Mouse (Mus musculus): Measurements from ENCODE around the gene Pfdn4.
"Not testable (repeated sequence)": the region's sequence is repeated elsewhere in the genome, so short reads cannot be mapped to it uniquely, and the experiment has no call there.

Gene Pfdn4

DNA sequence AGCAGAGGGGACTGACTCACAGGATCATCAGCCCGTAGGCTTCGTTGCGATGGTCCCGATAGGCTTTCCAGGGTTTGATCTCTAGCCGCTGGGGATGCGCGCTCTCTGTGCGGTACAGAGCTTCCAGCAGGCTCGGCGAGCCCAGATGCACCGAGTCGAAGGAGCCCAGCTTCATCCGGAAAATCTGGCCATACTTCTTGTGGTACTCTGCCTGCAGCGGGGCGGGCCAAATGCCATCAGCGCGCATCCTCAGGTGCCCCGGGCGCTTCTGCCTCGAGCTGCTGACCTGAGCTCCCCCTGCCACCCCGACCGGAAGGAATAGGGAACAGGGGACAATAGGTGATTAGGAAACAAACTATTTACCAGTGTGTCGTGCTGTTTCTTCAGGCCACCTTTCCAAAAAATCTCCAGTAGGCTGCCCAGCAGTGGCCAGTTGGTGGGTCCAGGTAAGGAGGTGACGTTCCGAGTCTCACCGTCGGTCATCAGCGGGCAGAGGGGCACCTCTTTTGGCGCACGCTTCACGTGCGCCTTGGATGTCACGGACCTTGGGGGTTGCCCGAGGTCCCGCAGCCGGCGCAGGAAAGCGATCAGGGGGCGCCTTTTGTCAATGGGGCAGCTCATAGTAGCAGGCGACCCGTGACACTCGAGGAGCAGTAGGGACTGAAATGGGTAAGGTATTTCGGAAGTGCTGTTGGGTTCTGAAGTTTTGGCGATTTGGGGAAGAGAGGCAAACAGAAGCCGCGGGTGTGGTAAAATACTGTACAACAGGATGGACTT, at the start of gene Pfdn4:
Gene Pfdn4, plus strand, starts transcription at position 275 of the 777 bp plus-strand sequence.
- DNase-seq (ENCODE audit: extremely low read depth, insufficient read length, low spot score): no peak

DNA sequence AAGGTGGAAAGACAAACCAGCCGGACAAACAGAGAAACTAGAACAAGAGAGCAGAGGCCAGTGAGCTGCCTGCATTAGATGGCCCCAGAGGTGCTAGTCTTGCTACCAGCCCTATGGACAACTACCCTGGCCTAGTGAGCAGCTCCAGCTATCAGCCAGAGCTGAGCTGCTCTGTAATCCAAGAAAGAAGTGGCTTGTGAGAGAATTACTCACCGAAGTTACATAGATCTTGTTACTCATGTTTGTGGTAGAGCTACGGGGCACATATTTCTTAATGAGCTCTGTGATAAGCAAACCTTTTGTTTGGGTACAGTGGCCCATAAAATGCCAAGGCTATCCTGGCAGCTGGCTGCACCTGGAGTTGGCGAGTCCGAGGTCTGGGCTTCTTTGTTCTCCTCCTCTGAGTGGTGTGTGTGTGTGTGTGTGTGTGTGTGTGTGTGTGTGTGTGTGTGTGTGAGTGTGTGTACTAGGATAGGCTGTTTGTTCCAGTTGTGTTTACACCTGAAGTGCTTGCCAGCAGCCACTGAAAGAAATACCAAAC, 49.3 kb upstream of the Pfdn4 start:
- DNase-seq (ENCODE audit: extremely low read depth, insufficient read length, low spot score): no peak

DNA sequence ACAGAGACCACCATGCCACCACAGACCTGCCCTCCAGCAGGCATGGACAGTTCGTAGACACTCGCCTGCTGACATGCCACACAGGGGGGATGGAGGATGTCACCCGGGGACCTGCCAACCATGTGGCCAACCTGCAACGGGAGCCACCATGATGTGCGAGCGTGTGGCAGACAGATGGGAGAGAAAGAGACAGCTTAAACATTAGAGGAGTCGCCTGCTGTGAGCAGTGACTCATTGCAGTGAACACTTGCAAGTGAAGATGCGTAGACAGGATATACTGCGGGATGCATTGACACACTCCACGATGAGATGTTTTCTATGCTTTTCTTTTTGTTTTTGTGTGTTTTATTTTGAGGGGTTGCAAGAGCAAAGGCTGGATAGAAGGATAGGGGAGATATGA, 48.6 kb upstream of the Pfdn4 start:
- no peak for DNase-seq (ENCODE audit: extremely low read depth, insufficient read length, low spot score)

DNA sequence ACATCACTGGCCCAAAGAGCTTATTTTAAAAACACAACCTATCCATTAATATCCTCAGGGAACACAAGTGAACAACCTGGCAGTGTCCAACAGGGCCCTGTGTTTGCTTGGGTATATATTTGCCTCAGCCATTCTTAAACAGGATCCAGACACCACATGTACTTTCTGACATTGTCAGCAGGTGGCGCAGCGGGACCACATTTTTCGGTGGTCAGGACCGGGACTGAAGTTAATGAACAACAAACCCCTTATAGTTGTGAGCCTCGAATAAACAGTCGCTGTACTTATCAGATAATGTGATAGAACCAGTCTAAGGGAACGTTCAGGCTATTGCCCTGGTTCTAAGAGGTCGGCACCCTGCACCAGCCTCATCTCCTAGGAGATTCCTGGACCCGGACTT, 45.3 kb upstream of the Pfdn4 start:
- peak; percentile 34 for DNase-seq (ENCODE audit: extremely low read depth, insufficient read length, low spot score)

DNA sequence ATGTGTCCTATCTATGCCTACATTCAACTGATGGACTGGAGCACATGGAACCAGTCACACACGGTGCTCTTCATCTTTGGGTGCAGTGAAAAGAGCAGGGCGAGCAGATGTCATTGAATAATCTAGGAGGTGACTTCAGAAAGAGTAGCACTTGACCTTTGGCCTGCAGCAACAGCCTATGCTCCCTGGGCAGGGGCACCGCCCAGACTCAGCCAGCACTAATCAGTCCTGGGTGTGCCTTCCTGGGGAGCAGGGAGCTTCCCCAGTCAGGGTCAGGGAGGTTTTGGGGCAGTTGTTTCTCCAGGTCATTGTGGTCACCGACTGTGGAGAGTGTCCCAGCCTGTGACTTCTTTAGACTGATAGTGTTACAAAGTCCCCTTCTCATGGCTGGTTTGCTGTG, 42.4 kb upstream of the Pfdn4 start:
- DNase-seq (ENCODE audit: extremely low read depth, insufficient read length, low spot score): not testable (repeated sequence)

DNA sequence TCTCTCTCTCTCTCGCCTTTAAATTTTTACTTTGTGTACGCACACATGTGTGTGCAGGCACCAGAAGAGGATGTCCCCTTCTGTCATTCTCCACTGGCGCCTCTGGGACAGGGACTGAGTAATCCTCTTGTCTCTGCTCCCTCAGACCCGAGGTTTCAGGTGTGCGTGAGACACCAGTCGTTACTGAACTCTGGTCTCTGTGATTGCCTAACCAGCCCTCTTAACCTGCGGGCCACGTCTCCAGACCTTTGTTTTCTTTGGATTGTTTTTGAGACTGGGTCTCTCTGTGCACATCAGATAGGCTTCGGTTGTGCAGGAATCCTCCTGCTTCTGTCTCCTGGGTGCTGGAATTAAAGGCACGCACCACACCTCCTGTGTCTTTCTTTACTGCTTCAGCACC, 37.0 kb upstream of the Pfdn4 start:
- no peak for DNase-seq (ENCODE audit: extremely low read depth, insufficient read length, low spot score)

DNA sequence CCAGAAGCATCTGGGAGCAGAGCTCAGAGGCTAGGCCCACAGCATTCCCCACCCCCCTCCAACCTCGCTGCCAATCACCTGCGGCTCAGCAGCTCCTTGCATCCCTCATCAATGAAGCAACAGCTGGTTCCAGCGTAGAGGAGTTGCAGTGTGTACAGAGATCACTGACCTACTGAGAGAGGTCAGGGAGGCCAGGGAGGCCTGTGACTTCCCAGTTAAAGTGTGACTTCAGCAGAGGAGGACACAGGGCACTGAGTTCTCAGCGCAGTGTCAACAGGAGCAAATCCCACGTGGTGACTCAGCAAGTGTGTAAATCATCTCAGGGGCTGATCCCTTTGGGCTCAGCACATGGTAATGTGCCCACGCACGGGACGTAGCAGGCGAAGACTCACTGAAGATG, 36.4 kb upstream of the Pfdn4 start:
- no peak for DNase-seq (ENCODE audit: extremely low read depth, insufficient read length, low spot score)

DNA sequence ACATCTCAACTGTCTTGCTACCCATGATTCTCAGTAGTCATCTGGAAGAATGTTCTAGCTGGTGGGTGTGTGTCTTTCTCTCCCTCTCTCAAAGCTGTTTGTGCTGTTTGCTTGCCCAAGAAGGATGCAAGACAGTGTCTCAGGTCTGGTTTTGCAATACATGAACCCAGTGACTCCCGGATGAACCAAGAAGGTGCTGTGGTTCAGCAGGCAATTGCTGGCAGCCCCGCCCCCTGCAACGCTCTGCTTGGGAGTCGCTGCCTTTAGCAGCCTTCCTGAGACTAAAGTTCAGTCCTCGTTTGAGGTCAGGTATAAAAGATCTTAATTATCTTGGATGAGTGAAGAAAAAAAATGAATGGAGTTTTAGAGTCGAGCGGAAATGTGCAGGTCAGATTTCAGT, 34.6 kb upstream of the Pfdn4 start:
- no peak for DNase-seq (ENCODE audit: extremely low read depth, insufficient read length, low spot score)

DNA sequence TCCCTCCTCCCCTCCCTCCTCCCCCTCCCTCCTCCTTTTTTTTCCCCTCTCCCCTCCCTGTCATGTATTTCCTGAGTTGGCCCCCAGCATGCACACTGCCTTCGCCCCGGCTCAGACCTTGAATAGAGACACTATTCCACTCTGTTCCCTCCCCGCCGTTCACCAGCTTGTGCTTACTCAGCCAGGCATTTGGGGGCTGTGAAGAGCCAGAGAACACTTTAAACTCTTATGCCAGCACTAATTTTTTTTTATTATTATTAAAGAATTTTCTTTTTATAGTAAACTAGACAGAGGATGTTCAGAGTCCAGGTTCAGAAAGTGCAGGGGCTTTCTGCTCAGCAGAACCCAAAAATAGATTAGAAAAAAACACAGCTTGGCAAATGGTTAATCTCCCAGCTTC, 31.4 kb upstream of the Pfdn4 start:
- DNase-seq (ENCODE audit: extremely low read depth, insufficient read length, low spot score): no peak

DNA sequence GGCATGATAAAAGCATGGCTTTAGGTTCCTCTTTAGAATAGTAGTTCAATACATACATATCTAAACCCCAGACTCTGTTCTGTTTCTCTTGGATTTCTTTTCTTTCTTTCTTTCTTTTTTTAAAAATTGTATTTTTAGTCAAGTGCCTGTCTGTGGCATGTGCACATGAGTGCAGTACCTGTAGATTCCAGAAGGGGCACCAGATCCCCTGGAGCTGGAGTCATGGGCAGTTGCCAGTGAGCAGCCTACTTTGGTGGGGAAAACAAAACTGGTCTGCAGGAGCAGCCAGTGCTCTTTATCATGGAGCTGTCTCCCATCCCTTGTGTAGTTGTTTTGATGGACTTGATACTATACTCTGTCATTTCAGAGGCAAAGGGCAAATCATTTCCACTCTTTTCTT, 28.2 kb upstream of the Pfdn4 start:
- no peak for DNase-seq (ENCODE audit: extremely low read depth, insufficient read length, low spot score)

DNA sequence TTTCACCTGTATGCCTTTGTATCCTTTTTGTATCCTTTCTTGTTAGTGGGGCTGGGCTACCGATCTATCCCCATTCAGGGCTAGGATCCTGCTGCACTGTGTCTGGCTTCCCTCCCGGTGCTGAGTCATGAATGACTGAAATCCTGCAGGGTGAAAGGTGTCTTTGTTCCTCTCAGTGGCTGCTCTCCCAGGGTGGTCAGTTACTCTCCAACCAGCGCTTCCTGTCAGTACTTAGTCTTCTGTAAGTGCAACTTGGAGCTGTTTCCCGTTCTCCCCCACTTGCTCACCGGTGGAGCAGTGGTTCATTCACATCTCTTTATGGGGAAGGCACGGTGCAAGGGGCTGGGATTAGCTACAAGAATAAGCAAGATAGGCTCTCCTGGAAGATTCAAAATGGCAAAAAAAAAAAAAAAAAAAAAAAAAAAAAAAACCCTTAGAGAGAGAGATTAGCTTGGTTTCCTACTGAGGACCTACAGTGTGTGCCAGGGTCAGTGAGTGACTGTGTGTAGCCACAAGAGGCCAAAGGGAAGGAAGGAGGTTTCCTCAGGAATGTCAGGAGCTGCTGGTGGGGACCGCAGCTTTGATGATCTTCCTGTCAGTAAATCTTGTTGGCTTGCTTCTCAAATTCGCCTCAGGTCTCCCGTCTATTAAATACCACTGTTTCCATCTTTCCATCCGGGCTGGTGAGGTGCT, 26.5 kb upstream of the Pfdn4 start:
- peak; percentile 79 for DNase-seq (ENCODE audit: extremely low read depth, insufficient read length, low spot score)

DNA sequence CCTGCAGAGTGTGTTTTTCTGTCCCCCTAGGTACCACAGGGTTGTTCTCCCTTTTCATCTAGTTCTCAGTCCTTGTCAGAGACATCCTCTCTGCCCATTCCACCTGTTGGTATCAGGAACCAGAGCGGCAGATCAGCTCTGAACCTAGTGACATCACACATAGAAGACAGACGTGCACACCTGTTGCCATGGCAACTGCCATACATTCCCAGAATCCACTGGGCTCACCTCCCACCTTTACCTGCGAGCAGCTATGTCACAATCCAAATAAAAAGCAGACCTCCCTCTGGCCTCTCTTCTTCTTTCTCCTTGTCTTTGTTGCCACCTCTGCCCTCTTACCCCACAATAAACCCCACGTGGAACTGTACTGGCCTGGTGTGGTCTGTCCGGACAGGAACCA, 25.6 kb upstream of the Pfdn4 start:
- DNase-seq (ENCODE audit: extremely low read depth, insufficient read length, low spot score): no peak

DNA sequence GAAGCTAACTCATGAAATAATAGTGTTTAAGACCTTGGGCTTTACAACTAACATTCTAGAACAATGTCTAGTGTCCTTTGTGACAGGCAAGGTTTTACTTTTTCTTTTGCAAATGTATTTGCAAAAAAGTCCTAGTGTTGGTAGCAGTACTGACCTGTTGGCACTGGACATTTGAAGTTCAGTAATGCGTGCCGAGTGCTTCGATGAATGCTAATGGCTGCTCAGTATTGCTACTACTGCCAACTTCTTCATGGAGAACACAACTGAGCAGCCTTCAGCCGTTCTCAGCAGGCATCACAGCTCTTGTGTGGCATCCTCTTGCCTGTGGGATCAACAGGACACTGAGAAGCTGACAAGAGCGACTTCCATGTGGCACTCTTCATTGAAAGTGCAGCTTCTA, 22.1 kb upstream of the Pfdn4 start:
- no peak for DNase-seq (ENCODE audit: extremely low read depth, insufficient read length, low spot score)

DNA sequence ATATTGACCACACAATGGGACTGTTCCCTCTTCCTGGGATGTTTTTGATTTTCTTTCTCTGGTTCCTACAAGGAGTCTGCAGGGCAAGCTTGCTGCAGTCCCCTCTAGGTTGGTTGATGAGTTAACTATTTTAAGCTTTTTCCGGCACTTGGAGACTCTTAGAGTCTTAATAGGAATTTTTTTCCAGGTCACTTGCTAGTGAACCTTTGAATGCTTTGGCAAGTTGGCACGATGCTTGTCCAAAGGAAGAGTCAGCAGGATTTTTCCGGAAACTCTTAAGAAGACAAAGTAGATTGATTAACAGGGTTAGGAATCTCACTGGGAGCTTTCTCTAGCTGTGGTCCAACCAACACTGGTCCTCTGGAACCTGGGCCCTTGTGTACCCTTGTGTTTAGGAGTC, 21.1 kb upstream of the Pfdn4 start:
- DNase-seq (ENCODE audit: extremely low read depth, insufficient read length, low spot score): no peak

DNA sequence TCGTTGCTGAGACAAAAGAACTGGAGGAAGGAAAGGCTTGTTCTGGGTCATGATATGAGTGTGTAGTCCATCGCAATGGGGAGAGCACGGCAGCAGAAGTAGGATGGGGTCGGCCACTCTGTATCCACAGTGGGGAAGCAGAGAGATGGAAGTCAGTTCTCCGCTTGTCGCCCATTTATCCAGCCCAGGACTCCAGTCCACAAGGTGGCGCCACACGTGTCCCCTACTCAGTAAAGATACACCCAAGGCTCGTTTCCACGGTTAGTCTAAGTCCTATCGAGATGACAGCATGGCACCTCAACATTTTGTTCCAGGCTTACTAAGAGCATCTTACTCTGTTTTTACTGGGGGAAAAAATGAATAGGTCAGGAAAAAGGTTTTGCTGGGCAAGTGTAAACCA, 20.0 kb upstream of the Pfdn4 start:
- DNase-seq (ENCODE audit: extremely low read depth, insufficient read length, low spot score): no peak

DNA sequence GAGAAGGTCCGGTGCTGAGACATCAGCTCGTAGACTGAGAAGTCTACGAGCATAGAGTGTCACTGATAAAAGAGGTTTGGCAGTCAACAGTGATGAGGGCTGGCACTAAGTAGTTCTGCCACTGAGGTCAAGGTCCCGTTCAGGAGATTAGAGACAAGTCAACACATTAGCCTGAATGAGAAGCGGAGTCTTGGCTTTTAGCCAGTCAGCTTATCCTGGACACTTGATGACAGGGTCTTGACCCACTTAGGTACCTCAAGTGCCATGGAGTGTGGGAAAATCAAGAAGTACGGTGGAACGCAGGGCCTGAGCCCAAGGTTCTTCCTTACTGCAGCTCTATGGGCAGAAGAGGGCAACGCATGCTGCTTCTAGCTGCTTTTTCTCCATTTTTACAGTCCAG, 19.6 kb upstream of the Pfdn4 start:
- DNase-seq (ENCODE audit: extremely low read depth, insufficient read length, low spot score): no peak

DNA sequence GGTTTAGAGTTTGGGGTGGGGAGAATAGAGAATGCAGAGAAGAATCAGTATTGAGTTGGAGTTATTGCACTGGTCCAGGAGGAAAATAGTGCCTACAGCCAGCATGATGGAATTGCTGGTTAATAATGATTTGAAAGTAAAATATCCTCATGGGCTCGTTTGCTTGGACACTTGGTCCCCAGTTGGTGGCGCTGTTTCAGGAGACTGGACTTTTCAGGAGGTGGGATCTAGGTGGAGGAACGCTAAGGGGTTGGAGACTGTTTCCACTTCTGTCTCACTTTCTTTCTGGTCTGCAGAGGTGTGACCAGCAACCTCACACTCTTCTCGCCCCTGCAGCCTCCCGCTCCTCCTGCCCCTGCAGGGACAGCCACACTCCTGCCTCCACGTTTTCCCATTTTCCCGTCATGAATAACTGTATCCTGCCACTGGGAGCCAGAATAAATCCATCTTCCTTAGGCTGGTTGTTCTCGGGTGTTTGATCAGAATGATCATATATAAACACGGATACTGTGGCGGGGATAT, 14.1 kb upstream of the Pfdn4 start:
- DNase-seq (ENCODE audit: extremely low read depth, insufficient read length, low spot score): no peak

DNA sequence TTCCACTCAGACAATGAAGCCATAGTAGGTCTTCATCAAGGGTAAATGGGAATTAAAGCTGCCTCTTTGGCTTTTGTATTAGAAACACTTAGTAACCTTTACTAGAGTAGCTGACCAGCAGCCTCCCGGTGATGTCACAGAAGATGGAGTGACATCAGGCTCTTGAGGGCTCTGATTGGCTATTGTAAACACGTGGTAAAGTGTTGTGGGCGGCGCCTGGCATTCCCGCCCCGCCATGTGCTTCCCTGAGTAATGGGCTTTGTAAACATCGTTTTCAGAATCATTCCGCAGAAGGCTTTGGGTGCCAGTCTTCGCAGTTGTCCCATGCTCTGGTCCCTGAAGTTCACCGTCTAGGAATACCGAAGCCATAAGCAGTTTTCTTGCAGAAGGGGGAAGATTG, 12.3 kb upstream of the Pfdn4 start:
- DNase-seq (ENCODE audit: extremely low read depth, insufficient read length, low spot score): no peak

DNA sequence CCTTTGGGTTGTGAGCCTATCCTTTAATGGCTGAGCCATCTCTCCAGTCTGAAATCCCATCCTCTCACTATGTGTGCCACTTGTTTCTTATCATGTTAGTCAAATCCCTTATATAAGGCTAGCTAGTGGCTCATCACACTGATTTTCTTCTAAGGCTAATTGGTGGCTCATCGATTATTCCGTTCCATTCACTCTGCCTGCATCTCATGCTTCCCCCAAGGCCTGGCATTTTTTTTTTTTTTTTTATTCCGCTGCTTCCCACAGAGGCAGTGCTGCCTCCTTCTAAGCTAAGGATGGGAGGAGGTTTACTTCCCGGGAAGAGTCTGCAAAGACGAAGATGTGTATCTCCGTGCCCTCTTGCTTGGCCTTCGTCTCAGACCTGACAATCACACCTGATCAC, 9.0 kb upstream of the Pfdn4 start:
- no peak for DNase-seq (ENCODE audit: extremely low read depth, insufficient read length, low spot score)

DNA sequence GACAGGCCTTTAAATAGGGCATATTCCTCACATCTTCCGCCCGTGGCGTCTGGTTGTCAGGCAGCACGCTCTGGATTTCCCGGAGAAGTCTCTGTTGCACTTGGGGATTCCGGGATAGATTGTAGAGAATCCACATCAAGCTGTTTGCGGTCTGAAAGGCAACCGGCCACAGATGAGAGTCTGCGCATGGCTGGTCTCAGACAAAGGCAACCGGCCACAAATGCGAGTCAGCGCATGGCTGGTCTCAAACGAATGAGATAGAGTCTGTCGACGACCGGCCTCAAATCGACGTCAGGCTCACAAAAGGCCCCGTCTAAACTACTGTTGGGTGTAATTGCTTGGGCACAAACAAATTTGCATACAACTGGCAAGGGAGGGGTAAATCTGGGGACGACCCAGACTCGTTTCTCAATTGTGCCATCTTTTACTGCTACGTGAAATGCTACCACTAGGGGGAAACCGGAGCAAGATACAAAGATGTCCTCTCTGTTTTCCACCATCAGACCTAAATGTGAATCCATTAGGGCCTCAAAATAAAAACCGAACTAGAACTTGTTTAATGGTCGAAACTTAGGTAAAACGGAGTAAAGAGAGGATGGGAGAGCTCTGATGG, 8.2 kb upstream of the Pfdn4 start:
- no peak for DNase-seq (ENCODE audit: extremely low read depth, insufficient read length, low spot score)

Data from 3134 (cell line).